Mouse (Mus musculus): ENCODE data around the gene Taf13. TPM values are rescaled to one million over a fixed set of nuclear protein-coding genes. Genes with fewer than 3 reads are reported as not detected.

Taf13 gene
- total RNA-seq, 2 experiments from 2014 or later: 33.1 to 33.2 TPM

- no peak for DNase-seq (ENCODE audit: low spot score in 2 of 2)
Measured at GRCm38 (mm10) chr3:108572309-108573010, 962 bp downstream of the Taf13 start.

- no peak for DNase-seq (ENCODE audit: low spot score in 2 of 2)
Measured at GRCm38 (mm10) chr3:108574018-108574417, 2.5 kb downstream of the Taf13 start.

DNA sequence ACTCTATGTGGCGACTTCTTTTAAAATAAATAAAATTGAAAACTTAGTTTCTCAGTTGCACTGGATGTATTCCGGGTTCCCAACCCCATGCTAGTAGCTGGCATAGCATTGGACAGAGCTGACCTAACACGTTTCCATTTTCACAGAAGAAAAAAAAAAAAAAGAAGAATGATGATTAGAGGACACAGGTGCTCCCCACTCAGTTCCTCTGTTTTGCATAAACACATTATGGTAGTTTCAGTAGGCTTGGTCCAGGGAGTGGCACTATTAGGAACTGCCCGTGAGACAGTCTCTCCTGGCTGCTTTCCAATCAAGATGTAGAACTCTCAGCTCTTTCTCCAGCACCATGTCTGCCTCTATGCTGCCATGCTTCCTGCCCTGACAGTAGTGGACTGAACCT, 13.1 kb downstream of the Taf13 start:
- DNase-seq (ENCODE audit: low spot score in 2 of 2): no peak

- DNase-seq (ENCODE audit: low spot score in 2 of 2): no peak
Measured at GRCm38 (mm10) chr3:108588446-108588845, 16.9 kb downstream of the Taf13 start.

- DNase-seq (ENCODE audit: low spot score in 2 of 2): peak; percentile 91 to 95
Measured at GRCm38 (mm10) chr3:108590786-108591529, 19.5 kb downstream of the Taf13 start, which contains the start of gene Wdr47. Gene Wdr47 (plus strand): TSS chr3:108591279.

DNA sequence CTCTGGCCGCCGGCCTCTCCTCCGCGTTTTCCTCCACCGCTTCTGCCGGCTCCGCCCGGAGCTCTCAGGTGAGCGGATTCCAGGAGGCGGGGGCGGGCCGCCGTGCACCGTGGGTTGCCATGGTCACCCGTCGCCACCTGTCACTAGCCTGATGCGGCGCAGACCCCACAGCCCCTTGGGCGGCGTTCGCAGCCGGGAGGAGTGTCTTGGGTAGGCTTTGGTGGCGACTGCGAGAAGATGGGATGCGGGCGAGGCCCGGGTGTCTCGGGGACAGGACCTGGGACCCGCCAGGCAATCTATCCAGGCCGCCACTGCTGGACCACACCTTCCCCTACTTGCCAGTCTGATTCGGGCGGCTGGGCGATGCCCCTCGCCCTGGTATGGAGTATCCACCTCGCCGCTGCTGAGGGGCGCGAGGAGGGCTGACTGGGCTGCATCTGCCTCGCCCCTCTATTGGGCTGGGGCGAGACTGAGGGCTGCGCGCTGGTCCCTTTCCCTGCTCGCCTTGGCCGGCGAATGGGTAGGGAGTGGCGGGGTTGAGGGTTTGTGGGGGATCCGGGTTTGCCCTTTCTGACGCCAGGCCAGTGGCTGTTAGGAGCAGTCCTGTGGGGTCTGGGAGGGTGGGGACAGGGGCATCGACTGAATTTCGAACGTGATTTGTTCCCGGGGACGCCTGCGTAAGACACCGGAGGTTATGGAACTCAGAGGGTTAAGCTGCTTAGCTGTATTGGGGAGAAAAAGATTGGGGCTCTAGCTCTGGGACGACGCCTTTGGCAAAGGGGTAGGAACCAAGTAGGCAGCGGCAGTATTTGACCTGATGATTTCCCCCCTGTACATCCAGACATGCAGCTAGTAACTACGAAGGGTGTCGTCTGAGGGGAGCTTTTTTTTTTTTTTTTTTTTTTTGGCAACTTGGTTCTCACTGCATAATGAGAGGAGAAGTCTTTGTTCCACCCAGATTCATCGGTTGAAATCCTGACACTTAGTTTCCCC, 20.3 kb downstream of the Taf13 start:
- DNase-seq (ENCODE audit: low spot score in 2 of 2): peak; percentile 32 to 62

GRCm38 (mm10) chr3:108608906-108609305, 37.4 kb downstream of the Taf13 start:
- no peak for DNase-seq (ENCODE audit: low spot score in 2 of 2)

Small RNA genes within 50 kb of the gene (microRNA-seq; reads per million reads assigned to microRNA genes)
- 0 reads per million in 2 experiments for gene Gm22860

Other genes starting within 250 kb of the Taf13 start
- under 1 TPM in 1 of 2 experiments, not detected in 1; 0.36 TPM for gene Mybphl, start 206.8 kb upstream of the Taf13 start, total RNA-seq (2021)
- gene Psrc1, start 187.9 kb upstream of the Taf13 start, total RNA-seq (2021): 10 to 100 TPM; 12.5 to 12.8 TPM
- 100 to 1,000 TPM; 177 to 179 TPM for gene Celsr2, start 156.1 kb upstream of the Taf13 start, total RNA-seq (2021)
- gene Sars, start 126.5 kb upstream of the Taf13 start, total RNA-seq (2021): 100 to 1,000 TPM; 215 TPM
- 1 to 10 TPM; 2.1 to 2.7 TPM for gene 1700013F07Rik, start 37.5 kb upstream of the Taf13 start, total RNA-seq (2021)
- 10 to 100 TPM; 16.8 to 22.0 TPM for gene 5330417C22Rik, start 35.2 kb upstream of the Taf13 start, total RNA-seq (2021)
- gene Tmem167b, start 9.2 kb upstream of the Taf13 start, total RNA-seq (2021): 10 to 100 TPM; 43.3 to 43.8 TPM
- 100 to 1,000 TPM; 130 to 141 TPM for gene Wdr47, start 19.6 kb downstream of the Taf13 start, total RNA-seq (2021)
- gene Clcc1, start 82.2 kb downstream of the Taf13 start, total RNA-seq (2021): 10 to 100 TPM; 25.1 to 25.7 TPM
- 10 to 100 TPM; 13.5 to 20.4 TPM for gene Gpsm2, start 150.6 kb downstream of the Taf13 start, total RNA-seq (2021)
- not detected for gene Aknad1, start 168.0 kb downstream of the Taf13 start, total RNA-seq (2021)